11 mouse cellular contexts compared by ENCODE assay signal in genomic region chr3:35723586-35724322, GRCm38 (mm10). TPM values are rescaled to one million over a fixed set of nuclear protein-coding genes. Genes with fewer than 3 reads are reported as not detected.
DNase-seq lines count a peak whose midpoint lies in the region; ATAC-seq and TF ChIP-seq lines count a peak whose summit lies in the region.
"Had no signal": no experiment of that assay in that cellular context is flagged by ENCODE, and none has a peak within 500 bp of the region (broad histone marks: within the 10 kb centered on the region; RNA-seq: fewer than 3 reads in every experiment).

No protein-coding gene starts in this region.

- no peaks in the 10 kb centered on the region for H3K36me3 ChIP-seq in stomach, embryonic 16.5 days (ENCODE audit: control insufficient read depth, insufficient read depth, low read length)
- H3K36me3 ChIP-seq in stomach, postnatal 0 days (ENCODE audit: control insufficient read depth, insufficient read depth, low read length): no peaks in the 10 kb centered on the region
- H3K36me3 ChIP-seq in heart, embryonic 12.5 days: no peaks in the 10 kb centered on the region
- H3K36me3 ChIP-seq in heart, adult 2 months (ENCODE audit: control insufficient read depth, insufficient read depth, low read length): no peaks in the 10 kb centered on the region
- H3K36me3 ChIP-seq: limb, embryonic 15.5 days had no signal

- H3K79me2 ChIP-seq in heart, adult 2 months (replicated peaks; ENCODE audit: control insufficient read depth, insufficient read depth, low read length): no peaks in the 10 kb centered on the region

- peaks cover 5% of the 10 kb centered on the region; the same call in 1 of the 2 replicates for H3K4me1 ChIP-seq in stomach, embryonic 16.5 days (ENCODE audit: control insufficient read depth, insufficient read depth, low read length)
- no peaks in the 10 kb centered on the region for H3K4me1 ChIP-seq in stomach, postnatal 0 days (replicated peaks; ENCODE audit: control insufficient read depth, insufficient read depth)
- H3K4me1 ChIP-seq in heart, embryonic 12.5 days (replicated peaks): no peaks in the 10 kb centered on the region
- H3K4me1 ChIP-seq in heart, adult 2 months (ENCODE audit: control insufficient read depth, insufficient read depth, low read length): no peaks in the 10 kb centered on the region
- H3K4me1 ChIP-seq: limb, embryonic 15.5 days had no signal

- H3K4me3 ChIP-seq in stomach, embryonic 16.5 days (replicated peaks; ENCODE audit: low read length): no peak overlapping the region
- H3K4me3 ChIP-seq in stomach, postnatal 0 days (ENCODE audit: low read depth, low read length): no peak overlapping the region
- no peak overlapping the region for H3K4me3 ChIP-seq in heart, embryonic 12.5 days
- no peak overlapping the region for H3K4me3 ChIP-seq in heart, adult 2 months
- H3K4me3 ChIP-seq: erythroblast, embryonic 14.5 days; limb, embryonic 15.5 days had no signal

- no peaks in the 10 kb centered on the region for H3K27me3 ChIP-seq in stomach, embryonic 16.5 days (ENCODE audit: control insufficient read depth, insufficient read depth, low read length)
- no peaks in the 10 kb centered on the region for H3K27me3 ChIP-seq in stomach, postnatal 0 days (ENCODE audit: control insufficient read depth, insufficient read depth, low read length)
- no peaks in the 10 kb centered on the region for H3K27me3 ChIP-seq in heart, embryonic 12.5 days (replicated peaks)
- H3K27me3 ChIP-seq in heart, adult 2 months (ENCODE audit: control insufficient read depth, insufficient read depth, low read length): no peaks in the 10 kb centered on the region
- H3K27me3 ChIP-seq: limb, embryonic 15.5 days had no signal

- no peaks in the 10 kb centered on the region for H3K9me3 ChIP-seq in stomach, embryonic 16.5 days (replicated peaks; ENCODE audit: control insufficient read depth, low read length)
- H3K9me3 ChIP-seq in stomach, postnatal 0 days (ENCODE audit: control insufficient read depth, low read length): no peaks in the 10 kb centered on the region
- H3K9me3 ChIP-seq in heart, embryonic 12.5 days (replicated peaks): no peaks in the 10 kb centered on the region
- H3K9me3 ChIP-seq: limb, embryonic 15.5 days had no signal

- TF ChIP-seq EP300 in stomach, postnatal 0 days (optimal IDR thresholded peaks at IDR 0.05): no peak
- TF ChIP-seq EP300 in heart, adult 2 months (IDR thresholded peaks at IDR 0.05; ENCODE audit: insufficient read depth, low read depth, low read length): no peak

- H3K4me2 ChIP-seq in stomach, embryonic 16.5 days (ENCODE audit: low read depth, low read length): no peak overlapping the region
- H3K4me2 ChIP-seq in stomach, postnatal 0 days (replicated peaks; ENCODE audit: low read depth): no peak overlapping the region
- no peak overlapping the region for H3K4me2 ChIP-seq in heart, embryonic 12.5 days
- H3K4me2 ChIP-seq: limb, embryonic 15.5 days had no signal

- intact Hi-C loops in left cerebral cortex, postnatal 25 days (cut with DNase I): no loop called here
- intact Hi-C loops in heart, postnatal 36 days (cut with DNase I): no loop called here
- intact Hi-C loops in heart, adult 2 months (cut with DNase I): no loop called here

- peak; percentile 55 for DNase-seq in CD4-positive, CD25-positive, alpha-beta regulatory T cell, adult 2 months (ENCODE audit: low read depth, low spot score)
- no peak for DNase-seq in stomach, postnatal 0 days (ENCODE audit: low spot score)
- peak; percentile 15 to 76 for DNase-seq in left cerebral cortex, postnatal 25 days (ENCODE audit: low spot score in 2 of 2)
- DNase-seq in heart, postnatal 36 days: no peak
- DNase-seq in heart, adult 2 months: no peak
- DNase-seq: kidney, adult 2 months had no signal

- no peak overlapping the region for H3K9ac ChIP-seq in stomach, embryonic 16.5 days (ENCODE audit: low read length)
- no peak overlapping the region for H3K9ac ChIP-seq in stomach, postnatal 0 days (ENCODE audit: low read length)
- no peak overlapping the region for H3K9ac ChIP-seq in heart, embryonic 12.5 days
- H3K9ac ChIP-seq in heart, adult 2 months (ENCODE audit: low read depth, low read length): no peak overlapping the region
- H3K9ac ChIP-seq: limb, embryonic 15.5 days had no signal

- no peak for TF ChIP-seq CTCF in stomach, postnatal 0 days (IDR thresholded peaks at IDR 0.05; ENCODE audit: low read depth)
- no peak for TF ChIP-seq CTCF in heart, adult 2 months (IDR thresholded peaks at IDR 0.05)

- WGBS in stomach, embryonic 16.5 days: 56% methylated on average over 9 of the region's 9 CpGs
- 38% methylated on average over 9 of the region's 9 CpGs for WGBS in stomach, postnatal 0 days
- WGBS in heart, embryonic 12.5 days: 61% methylated on average over 9 of the region's 9 CpGs
- 62% methylated on average over 9 of the region's 9 CpGs for WGBS in heart, adult 2 months

- H3K27ac ChIP-seq in stomach, embryonic 16.5 days (ENCODE audit: low read length): peak overlapping the region; percentile 21
- no peak overlapping the region for H3K27ac ChIP-seq in stomach, postnatal 0 days (replicated peaks)
- H3K27ac ChIP-seq in heart, embryonic 12.5 days (ENCODE audit: poor library complexity, severe bottlenecking): no peak overlapping the region
- no peak overlapping the region for H3K27ac ChIP-seq in heart, adult 2 months
- H3K27ac ChIP-seq: limb, embryonic 15.5 days had no signal

- ATAC-seq in CD4-positive, CD25-positive, alpha-beta regulatory T cell, adult 4 months: no peak
- ATAC-seq in stomach, embryonic 16.5 days (ENCODE audit: insufficient read depth, low FRiP score): peak; percentile 15; the same call in 1 of the 2 replicates
- ATAC-seq in stomach, postnatal 0 days (ENCODE audit: low FRiP score, low TSS enrichment): no peak
- ATAC-seq in heart, embryonic 12.5 days (ENCODE audit: insufficient number of reproducible peaks, low FRiP score): no peak

- TF ChIP-seq POLR2A in heart, adult 2 months (IDR thresholded peaks at IDR 0.05; ENCODE audit: insufficient read depth, low read depth, low read length): no peak

RNA-seq across cellular contexts. Expression of gene Atp11b, which starts 30.2 kb away (rescaled TPM):
- 10 to 100 TPM; 69.0 to 82.0 TPM for polyA plus RNA-seq in CD4-positive, CD25-positive, alpha-beta regulatory T cell, adult 4 months (2017; shearing (Covaris generic))
- polyA plus RNA-seq in stomach, embryonic 16.5 days (2015; fragmentation: Nextera tagmentation; extraction: Ambion mirVana): 58.1 and 59.8 TPM in 2 replicates
- polyA plus RNA-seq in stomach, postnatal 0 days (2015; fragmentation: Nextera tagmentation; extraction: Ambion mirVana): 30.8 and 33.1 TPM in 2 replicates
- total RNA-seq in left cerebral cortex, postnatal 25 days (2021): 100 to 1,000 TPM; 100 to 113 TPM
- polyA plus RNA-seq in heart, embryonic 12.5 days (2016; fragmentation: Nextera tagmentation; extraction: Ambion mirVana): 32.1 and 34.2 TPM in 2 replicates
- 10 to 100 TPM; 25.6 to 27.4 TPM for total RNA-seq in heart, postnatal 36 days (2021)
- 10 to 100 TPM; 23.4 to 23.5 TPM for total RNA-seq in heart, adult 2 months (2021)
- polyA plus RNA-seq in heart, adult 2 months (2012; rRNA removed): 10.2 and 19.9 TPM in 2 replicates

Comparison
In these comparisons a context has a peak if more than half of its experiments do, and no peak if none do; other contexts are left out.
1. DNase-seq: peak in CD4-positive, CD25-positive, alpha-beta regulatory T cell, adult 2 months (single experiment) and left cerebral cortex, postnatal 25 days (2 of 2); none in stomach, postnatal 0 days (single experiment), heart, postnatal 36 days (0 of 2) and heart, adult 2 months (0 of 2).